Mouse (Mus musculus) testis, postnatal 10 days (tissue): Measurements from ENCODE around the gene Kantr.
A peak's percentile ranks its signal among the peaks of the same experiment; 100 is the strongest.
"Not testable (repeated sequence)": the region's sequence is repeated elsewhere in the genome, so short reads cannot be mapped to it uniquely, and the experiment has no call there.

Source experiments
- DNase-seq: peaks from one replicate; pipeline ENCODE4 v3.0.0; 2021; ENCODE audit warnings: low spot score

Gene Kantr

DNA sequence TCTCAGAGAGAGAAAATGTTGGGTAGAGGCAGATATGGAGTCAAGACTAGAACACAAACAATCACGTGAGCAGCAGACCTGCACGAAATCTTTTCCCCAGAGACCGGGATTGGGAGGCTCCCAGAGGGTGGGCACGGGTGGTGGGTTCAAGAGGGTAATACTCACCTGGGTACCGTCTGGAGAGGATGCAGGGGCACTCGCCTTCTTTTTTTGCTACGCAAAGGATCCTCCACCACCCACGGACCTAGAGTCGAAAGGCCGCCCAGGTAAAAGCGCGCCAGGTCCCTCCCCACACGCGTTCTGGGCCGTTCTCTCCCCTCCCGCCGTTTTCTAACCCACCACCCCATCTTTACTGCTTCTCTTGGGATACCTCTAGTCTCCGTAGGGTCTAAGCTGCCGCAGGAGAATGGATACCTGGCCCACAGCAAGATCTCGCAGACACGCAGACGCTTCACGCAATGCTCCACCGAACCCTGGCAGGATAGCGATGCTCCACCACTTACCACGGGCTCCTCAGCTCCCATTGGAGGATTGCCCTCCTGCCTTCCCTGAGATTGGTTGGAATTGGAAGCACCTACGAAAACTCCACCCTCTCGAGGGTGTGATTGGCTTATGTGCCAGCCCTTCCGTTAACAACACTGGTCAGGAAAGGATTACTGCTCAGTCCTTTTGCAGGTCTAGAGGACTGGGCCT is at the start of gene Kantr:
Gene Kantr (minus strand): TSS at position 500 of the 693 bp plus-strand sequence.
- DNase-seq = peak; percentile 65

GRCm38 (mm10) chrX:152368397-152369273 is 41.3 kb upstream of the Kantr start, which contains the start of gene Gpr173:
Gene Gpr173 (minus strand): TSS chrX:152368704.
- peak; percentile 69 for DNase-seq

DNA sequence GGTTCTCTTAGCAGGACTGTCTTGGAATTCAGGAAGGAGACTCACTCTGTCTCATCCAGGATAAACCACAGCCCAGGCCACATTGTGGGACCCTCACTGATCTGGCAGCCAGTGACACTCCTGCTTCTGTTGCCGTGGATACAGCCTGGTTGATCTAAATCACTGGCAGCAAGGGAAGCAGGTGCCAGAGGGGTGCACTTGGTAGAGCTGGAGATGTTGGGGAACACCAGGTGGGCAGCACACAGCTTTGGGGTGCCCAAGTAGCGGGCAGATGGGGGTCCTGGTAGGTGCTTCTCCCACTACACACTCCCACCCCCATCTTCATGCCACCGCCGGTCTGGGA is 40.7 kb upstream of the Kantr start:
- no peak for DNase-seq

DNA sequence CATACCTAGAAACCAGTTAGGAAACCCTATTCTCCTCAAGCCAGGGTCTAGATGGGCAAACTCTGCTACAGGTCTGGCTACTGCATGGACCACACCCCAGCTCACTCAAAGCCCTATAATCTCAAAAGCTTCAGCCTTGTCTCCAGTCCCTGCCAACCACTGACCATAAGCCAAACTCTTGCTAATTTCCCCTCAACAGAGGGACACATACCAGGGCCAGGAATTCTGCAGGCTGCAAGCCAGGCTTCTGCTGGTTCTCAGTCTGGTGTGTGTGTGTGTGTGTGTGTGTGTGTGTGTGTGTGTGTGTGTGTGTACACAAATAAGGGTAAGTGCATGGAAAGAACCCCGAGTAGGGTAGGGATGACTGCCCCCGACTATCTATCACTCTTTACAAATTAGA is 39.1 kb upstream of the Kantr start:
- no peak for DNase-seq

GRCm38 (mm10) chrX:152352553-152353153 is 25.4 kb upstream of the Kantr start:
- no peak for DNase-seq

DNA sequence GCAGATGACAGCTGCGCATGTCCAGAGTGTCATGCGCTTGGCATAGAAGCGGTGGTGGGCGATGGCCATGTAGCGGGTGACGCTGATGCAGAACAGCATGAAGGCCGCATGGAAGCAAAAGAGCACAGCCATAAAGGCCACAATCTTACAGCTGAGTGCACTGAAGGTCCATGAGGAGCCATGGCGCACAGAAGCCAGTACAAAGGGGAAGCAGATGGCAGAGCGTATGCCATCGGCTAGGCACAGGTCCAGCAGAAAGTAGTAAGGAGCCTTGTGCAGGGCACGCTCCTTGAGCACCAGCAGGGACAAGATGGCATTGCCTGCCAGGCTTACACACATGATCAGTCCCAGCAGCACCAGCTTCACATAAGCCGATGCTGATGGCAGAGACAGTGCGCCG is 19.7 kb upstream of the Kantr start:
- DNase-seq = no peak

GRCm38 (mm10) chrX:152346587-152346986 is 19.3 kb upstream of the Kantr start:
- DNase-seq = no peak

DNA sequence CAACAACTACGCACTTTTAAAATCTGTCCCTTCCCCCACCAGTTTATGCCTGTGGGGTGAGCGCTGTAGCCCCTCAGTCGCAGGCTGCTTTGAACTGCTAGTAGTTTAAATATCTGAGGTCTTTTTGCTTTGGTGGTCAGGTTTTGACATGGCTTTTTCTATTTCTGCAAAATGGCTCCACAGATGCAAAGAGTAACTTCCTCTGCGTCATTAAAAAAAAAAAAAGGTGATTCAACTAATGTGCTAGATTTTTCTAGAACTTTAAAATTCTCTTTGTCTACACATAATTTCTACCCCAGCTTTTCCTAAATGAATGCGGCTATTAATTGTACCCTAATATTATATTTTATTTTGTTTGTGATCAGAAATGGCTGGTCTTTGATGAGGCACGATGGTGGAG is 15.6 kb upstream of the Kantr start:
- DNase-seq = no peak

DNA sequence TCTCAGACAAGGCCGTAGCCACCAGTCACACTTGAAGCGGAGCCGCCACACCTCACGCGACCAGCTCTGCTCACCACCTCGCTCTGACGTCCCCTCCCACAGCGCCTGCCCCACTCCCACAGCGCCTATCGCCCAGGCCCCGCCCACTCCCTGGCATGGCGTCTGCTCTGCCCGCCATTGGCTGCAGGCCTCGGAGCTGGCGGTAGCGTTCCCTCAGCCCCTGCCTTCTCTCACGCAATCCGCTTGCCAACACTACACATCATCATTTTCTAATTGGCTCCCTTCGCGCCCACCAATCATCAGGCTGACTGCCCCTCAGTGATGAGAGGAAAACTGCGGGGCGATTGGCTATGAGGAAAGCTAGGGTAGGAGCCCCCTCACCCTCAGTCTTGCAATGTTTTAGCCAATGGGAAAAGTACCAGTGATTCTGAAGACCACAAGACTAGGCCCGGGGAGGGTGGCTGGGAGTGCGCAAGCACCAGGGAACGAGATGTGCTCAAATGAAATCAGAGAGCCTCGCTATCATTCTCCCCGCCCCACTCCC is 15.1 kb upstream of the Kantr start, which contains the start of gene Tspyl2:
Gene Tspyl2 (minus strand): TSS at position 68 of the 544 bp plus-strand sequence.
- peak; percentile 94 for DNase-seq

- DNase-seq = no peak
Observed at GRCm38 (mm10) chrX:152341496-152341895, 14.2 kb upstream of the Kantr start.

DNA sequence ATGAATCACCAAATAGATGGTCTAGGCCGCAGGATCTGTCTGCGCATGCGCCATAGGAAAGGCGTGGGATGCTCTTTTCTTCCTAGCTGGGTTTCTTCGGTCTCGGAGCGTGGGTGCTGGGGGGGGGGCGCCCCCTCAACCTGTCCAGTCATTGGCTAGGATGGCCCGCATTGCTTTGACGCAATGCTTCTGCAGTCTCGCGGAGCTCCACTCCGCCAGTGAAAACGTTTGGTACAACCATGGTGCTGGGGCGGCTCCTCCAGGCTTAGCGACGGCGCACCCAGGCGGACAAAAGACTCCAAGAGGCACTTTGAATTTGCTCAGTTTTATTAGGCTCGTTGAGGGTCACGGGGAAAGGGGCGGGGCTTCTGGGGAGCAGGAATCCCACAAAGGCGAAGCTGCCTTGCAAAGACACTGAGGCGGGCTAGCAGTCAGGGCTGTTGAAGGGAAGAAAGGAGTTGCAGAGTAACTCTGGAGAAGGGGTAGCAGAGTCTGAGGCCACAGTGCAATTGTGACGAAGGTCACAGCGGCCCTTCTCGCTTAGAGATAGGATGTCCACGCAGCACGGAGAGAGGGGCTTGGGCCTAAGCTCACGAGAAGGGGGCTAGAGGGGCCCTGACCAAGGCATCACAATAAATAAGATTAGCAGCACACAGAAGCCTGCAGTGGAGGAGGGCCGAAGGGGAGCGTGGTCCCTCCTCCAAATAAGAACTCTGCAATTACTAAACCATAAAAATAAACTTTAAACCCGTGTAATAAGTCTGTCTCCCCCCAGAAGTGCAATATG is 9.4 kb upstream of the Kantr start:
- peak; percentile 90 for DNase-seq

DNA sequence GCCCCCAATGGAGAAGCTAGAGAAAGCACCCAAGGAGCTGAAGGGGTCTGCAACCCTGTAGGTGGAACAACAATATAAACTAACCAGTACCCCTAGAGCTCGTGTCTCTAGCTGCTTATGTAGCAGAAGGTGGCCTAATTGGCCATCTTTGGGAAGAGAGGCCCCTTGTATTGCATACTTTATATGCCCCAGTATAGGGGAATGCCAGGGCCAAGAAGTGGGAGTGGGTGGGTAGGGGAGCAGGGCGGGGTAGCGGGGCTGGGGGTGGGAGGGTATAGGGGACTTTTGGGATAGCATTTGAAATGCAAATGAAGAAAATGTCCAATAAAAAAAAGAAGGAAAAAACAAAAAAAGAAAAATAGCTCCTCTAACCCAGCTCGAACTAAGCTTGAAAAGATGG is 8.8 kb upstream of the Kantr start:
- not testable (repeated sequence) for DNase-seq

DNA sequence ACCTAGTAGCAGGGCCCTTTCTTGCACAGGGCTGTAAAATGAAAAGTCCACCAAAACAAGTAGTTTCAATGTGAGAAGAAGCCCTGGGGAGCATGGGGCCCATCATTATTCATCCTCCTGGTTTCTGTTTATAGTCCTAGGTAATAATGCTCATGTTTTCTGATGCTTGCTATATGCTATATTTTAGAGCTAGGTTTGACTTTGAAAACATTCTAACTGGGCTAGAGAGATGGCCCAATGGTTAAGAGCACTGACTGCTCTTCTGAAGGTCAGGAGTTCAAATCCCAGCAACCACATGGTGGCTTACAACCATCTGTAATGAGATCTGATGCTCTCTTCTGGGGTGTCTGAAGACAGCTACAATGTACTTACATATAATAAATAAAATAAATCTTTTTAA is 2.1 kb upstream of the Kantr start:
- not testable (repeated sequence) for DNase-seq

DNA sequence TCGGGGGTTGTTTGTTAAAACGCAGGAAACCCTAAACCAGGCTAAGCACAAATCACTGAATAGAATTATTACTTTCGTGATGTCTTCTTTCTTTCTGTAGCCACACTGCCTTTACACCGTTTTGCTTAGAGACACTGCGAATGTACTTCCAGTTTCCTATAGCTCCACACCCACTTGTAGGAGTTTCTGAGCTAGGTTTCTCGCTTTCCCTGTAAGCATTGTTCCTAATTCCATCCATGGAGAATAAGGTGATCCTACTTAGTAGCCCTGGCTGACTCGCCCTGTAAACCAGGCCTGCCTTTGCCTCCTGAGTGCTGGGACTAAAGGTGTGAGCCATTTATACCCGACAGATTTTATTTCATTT is 376 bp upstream of the Kantr start:
- no peak for DNase-seq

DNA sequence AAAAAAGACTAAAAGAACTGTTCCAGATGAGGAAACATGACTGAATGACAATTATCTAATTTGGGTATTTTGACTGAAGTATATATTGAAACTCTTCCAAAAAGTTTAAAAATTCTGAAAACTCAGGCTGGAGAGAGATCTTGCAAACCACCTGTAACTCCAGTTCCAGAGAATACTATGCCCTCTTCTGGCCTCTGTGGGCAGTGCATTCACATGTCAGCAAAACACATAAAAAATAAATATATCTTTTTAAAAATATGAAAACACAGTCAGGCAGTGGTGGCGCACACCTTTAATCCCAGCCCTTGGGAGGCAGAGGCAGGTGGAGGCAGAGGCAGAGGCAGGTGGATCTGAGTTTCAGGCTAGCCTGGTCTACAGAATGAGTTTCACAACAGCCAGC is 3.7 kb downstream of the Kantr start:
- no peak for DNase-seq

DNA sequence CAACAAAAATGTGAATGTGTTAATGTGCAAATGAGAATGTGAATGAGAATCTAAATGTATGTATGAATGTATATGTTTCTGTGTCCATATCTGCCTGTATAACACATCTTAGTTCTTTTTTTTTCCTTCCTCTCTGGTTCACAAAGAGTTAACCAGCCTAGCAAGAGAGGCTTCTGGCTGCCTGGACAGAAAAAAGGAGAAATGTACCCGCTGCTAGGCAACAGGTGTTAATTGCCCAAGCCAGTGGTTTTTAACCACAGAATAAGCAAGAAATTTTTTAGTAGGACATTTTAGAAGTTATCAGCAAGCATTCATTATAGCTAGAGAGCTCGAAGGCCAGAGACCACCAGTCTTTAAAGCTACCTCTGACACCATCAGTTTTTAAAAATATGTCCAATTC is 4.5 kb downstream of the Kantr start:
- no peak for DNase-seq

GRCm38 (mm10) chrX:152320535-152320934 is 6.8 kb downstream of the Kantr start:
- no peak for DNase-seq

DNA sequence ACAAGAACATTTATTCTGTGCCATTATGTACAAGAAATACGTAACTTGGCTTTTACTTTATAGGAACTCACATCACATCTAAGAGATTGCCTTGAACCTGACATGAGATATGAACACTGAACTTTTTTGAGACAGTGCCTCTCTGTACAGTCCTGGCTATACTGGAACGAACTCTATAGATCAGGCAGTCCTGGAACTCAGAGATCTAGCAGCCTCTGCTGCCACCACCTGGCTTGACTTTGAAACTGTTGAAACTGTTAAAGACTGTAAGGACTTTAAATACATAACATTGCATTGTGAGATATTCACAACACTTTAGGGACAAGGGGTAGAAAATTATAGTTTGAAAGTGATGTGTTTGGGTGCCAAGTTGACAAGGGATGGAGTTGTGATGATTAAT is 19.4 kb downstream of the Kantr start:
- peak; percentile 46 for DNase-seq

DNA sequence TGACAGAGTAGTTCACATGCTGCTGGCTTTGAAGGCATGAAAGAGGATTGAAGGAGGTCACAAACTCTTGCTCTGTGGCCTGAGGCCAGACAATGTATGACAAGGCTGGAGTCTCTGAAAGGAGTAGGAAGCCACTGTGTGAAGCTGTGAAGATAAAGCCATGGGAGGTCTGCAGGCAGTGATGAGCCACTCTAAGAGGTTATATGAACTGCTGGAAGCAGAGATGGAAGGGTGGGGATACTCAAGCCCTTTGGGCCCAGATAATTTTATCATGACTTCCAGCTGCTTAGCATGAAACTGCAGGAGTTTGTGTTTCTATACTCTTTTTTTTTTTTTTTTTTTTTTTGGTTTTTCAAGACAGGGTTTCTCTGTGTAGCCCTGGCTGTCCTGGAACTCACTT is 19.9 kb downstream of the Kantr start:
- no peak for DNase-seq

DNA sequence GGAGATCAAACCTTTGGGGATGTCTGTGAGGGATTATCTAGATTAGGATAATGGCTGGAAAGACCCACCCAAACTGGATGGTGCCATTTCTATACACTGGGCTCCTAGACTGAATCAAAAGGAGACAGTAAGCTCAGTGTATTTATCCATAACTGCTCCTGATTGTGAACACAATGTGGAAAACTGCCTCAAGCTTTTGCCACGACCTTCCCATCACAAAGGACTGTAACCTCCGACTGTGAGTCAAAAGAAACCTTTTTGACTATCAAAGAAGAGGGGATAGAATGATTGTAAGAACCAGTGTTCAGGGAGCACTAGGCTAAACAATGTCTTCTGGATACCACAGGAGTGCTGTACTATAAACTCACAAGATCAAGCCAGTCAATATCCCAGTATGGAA is 21.1 kb downstream of the Kantr start:
- no peak for DNase-seq

GRCm38 (mm10) chrX:152287026-152287425 is 40.3 kb downstream of the Kantr start:
- not testable (repeated sequence) for DNase-seq

DNA sequence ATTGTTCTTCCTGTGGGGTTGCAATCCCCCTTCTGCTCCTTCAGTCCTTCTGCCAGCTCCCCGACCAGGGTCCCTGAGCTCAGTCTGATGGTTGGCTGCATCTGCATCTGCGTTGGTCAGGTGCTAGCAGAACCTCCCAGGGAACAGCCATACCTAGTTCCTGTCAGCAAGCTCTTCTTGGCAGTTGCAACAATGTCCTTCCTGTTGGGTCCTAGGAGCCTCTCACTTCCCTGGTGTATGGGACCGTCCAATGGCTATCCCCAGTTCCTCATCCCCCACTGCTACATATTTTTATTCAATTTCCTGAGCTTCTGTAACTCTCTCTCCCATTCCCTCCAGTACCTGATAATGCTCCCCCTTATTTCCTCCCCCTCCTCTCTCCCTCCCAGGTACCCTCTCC is 42.5 kb downstream of the Kantr start:
- no peak for DNase-seq
